Mouse (Mus musculus) myocyte (in vitro differentiated cells): ENCODE results near the gene Ccdc85b. TPM values are rescaled to one million over a fixed set of nuclear protein-coding genes. Genes with fewer than 3 reads are reported as not detected.
A peak's percentile ranks its signal among the peaks of the same experiment; 100 is the strongest.

Experiments used
- H3K27me3 ChIP-seq: one replicate; pipeline ENCODE4 v1.6.1; 2011; ENCODE audit not compliant: control insufficient read depth, insufficient read depth, insufficient read length
- H3K36me3 ChIP-seq: one replicate; pipeline ENCODE4 v1.6.1; 2011; ENCODE audit not compliant: control insufficient read depth, insufficient read depth
- H3K4me2 ChIP-seq: one replicate; pipeline ENCODE4 v1.6.1; 2011; ENCODE audit warnings: low read depth, control low read depth
- H3K4me3 ChIP-seq: one replicate; pipeline ENCODE4 v1.5.1; 2011; ENCODE audit warnings: mild to moderate bottlenecking, control low read depth, moderate library complexity
- H3K79me2 ChIP-seq: one replicate; pipeline ENCODE4 v1.6.1; 2011; ENCODE audit not compliant: control insufficient read depth, insufficient read depth
- H3ac ChIP-seq: one replicate; pipeline ENCODE4 v1.6.1; 2011; ENCODE audit not compliant: control insufficient read depth, insufficient read length
- CEBPB ChIP-seq: IDR thresholded peaks from 2 replicates; pipeline ENCODE4 v1.6.1; 2011; ENCODE audit warnings: mild to moderate bottlenecking, moderate library complexity; ENCODE audit not compliant: poor library complexity, insufficient read depth, severe bottlenecking
- E2F4 ChIP-seq: IDR thresholded peaks from one replicate; pipeline ENCODE4 v1.6.1; 2011; ENCODE audit warnings: mild to moderate bottlenecking, control low read depth, moderate library complexity; ENCODE audit not compliant: insufficient read depth
- MAX ChIP-seq: IDR thresholded peaks from one replicate; pipeline ENCODE4 v1.6.1; 2011; ENCODE audit warnings: low read depth, mild to moderate bottlenecking, control low read depth
- MYOD1 ChIP-seq, 3 experiments: IDR thresholded peaks; one replicate each; pipeline ENCODE4 v1.6.1; 2011; ENCODE audit warnings: control low read depth in 2 of 3, low read depth in 2 of 3, mild to moderate bottlenecking in 2 of 3, moderate library complexity in 1 of 3; ENCODE audit not compliant: insufficient read length in 2 of 3, control insufficient read depth in 1 of 3
- MYOG ChIP-seq, 3 experiments: IDR thresholded peaks; one replicate each; pipeline ENCODE4 v1.6.1; 2011; ENCODE audit warnings: control low read depth in 2 of 3, low read depth in 2 of 3, mild to moderate bottlenecking in 2 of 3; ENCODE audit not compliant: insufficient read length in 2 of 3, control insufficient read depth in 1 of 3, insufficient read depth in 1 of 3
- POLR2A ChIP-seq: IDR thresholded peaks from one replicate; pipeline ENCODE4 v1.6.1; 2011; ENCODE audit warnings: low read depth, mild to moderate bottlenecking, control low read depth, moderate library complexity; ENCODE audit not compliant: insufficient read length
- POLR2AphosphoS2 ChIP-seq: IDR thresholded peaks from one replicate; pipeline ENCODE4 v1.6.1; 2011; ENCODE audit warnings: low read depth, control low read depth; ENCODE audit not compliant: insufficient read length
- REST ChIP-seq: IDR thresholded peaks from one replicate; pipeline ENCODE4 v1.6.1; 2011; ENCODE audit warnings: mild to moderate bottlenecking, control low read depth, moderate library complexity; ENCODE audit not compliant: insufficient read depth, insufficient read length
- SRF ChIP-seq: IDR thresholded peaks from one replicate; pipeline ENCODE4 v1.6.1; 2011; ENCODE audit warnings: low read depth; ENCODE audit not compliant: control insufficient read depth, insufficient read length
- TCF12 ChIP-seq: IDR thresholded peaks from one replicate; pipeline ENCODE4 v1.6.1; 2011; ENCODE audit warnings: mild to moderate bottlenecking, control low read depth; ENCODE audit not compliant: poor library complexity, insufficient read depth, severe bottlenecking
- TCF3 ChIP-seq: IDR thresholded peaks from one replicate; pipeline ENCODE4 v1.6.1; 2011; ENCODE audit warnings: low read depth, control low read depth; ENCODE audit not compliant: insufficient read length
- USF1 ChIP-seq: IDR thresholded peaks from one replicate; pipeline ENCODE4 v1.6.1; 2011; ENCODE audit warnings: low read depth, mild to moderate bottlenecking, control low read depth, moderate library complexity
- polyA plus RNA-seq: library from polyadenylated mRNA; unstranded; fragments of >200 nt; fragmentation: generic; extraction: Trizol; gene quantifications from one replicate; pipeline ENCODE4 v1.2.1, GENCODE M21; 2012; ENCODE audit warnings: missing spikeins

The Ccdc85b gene
- polyA plus RNA-seq, 1 experiment: 10.7 TPM

- Histone ChIP-seq H3K27me3 (no peaks in the 10 kb centered on the region), H3K36me3 (no peaks in the 10 kb centered on the region), H3ac (no peak overlapping the region), H3K4me3 (peak overlapping the region; percentile 1), H3K79me2 (peaks cover 21% of the 10 kb centered on the region), H3K4me2 (peak overlapping the region; percentile 86)
- TF ChIP-seq MYOD1 (IDR thresholded peaks at IDR 0.05; ENCODE audit: control insufficient read depth in 1 of 3, insufficient read length in 2 of 3, low read depth in 2 of 3) (peak in 2 of 3 experiments; percentile 41 to 63), MYOG (IDR thresholded peaks at IDR 0.05; ENCODE audit: control insufficient read depth in 1 of 3, insufficient read depth in 1 of 3, insufficient read length in 2 of 3, low read depth in 2 of 3) (peak in 1 of 3 experiments; percentile 49), E2F4 (no peak)
Observed at GRCm38 (mm10) chr19:5444954-5445353, 12.7 kb downstream of the Ccdc85b start.

GRCm38 (mm10) chr19:5444371-5444908, 13.3 kb downstream of the Ccdc85b start:
- TF ChIP-seq MAX: no peak
- no peak for TF ChIP-seq MYOG (IDR thresholded peaks at IDR 0.05; ENCODE audit: control insufficient read depth in 1 of 3, insufficient read depth in 1 of 3, insufficient read length in 2 of 3, low read depth in 2 of 3)
- no peak for TF ChIP-seq SRF
- no peak for TF ChIP-seq MYOD1 (IDR thresholded peaks at IDR 0.05; ENCODE audit: control insufficient read depth in 1 of 3, insufficient read length in 2 of 3, low read depth in 2 of 3)
- no peak for TF ChIP-seq TCF12
- no peak for TF ChIP-seq POLR2A
- TF ChIP-seq REST: no peak
- peak; percentile 88 for TF ChIP-seq CEBPB
- TF ChIP-seq TCF3: no peak
- TF ChIP-seq POLR2AphosphoS2: no peak
- no peak for TF ChIP-seq E2F4
- peak; percentile 68 for TF ChIP-seq USF1

GRCm38 (mm10) chr19:5433951-5434350, 23.7 kb downstream of the Ccdc85b start:
- H3K27me3 ChIP-seq: no peaks in the 10 kb centered on the region
- no peaks in the 10 kb centered on the region for H3K36me3 ChIP-seq
- peak overlapping the region; percentile 1 for H3K4me3 ChIP-seq
- H3ac ChIP-seq: no peak overlapping the region
- H3K4me2 ChIP-seq: peak overlapping the region; percentile 88
- TF ChIP-seq E2F4 (no peak), TCF3 (no peak), MYOD1 (IDR thresholded peaks at IDR 0.05; ENCODE audit: control insufficient read depth in 1 of 3, insufficient read length in 2 of 3, low read depth in 2 of 3) (no peak), MYOG (IDR thresholded peaks at IDR 0.05; ENCODE audit: control insufficient read depth in 1 of 3, insufficient read depth in 1 of 3, insufficient read length in 2 of 3, low read depth in 2 of 3) (no peak), CEBPB (no peak)
- no peaks in the 10 kb centered on the region for H3K79me2 ChIP-seq

More at GRCm38 (mm10) chr19:5444371-5444908, 13.3 kb downstream of the Ccdc85b start:
- no peak overlapping the region for H3ac ChIP-seq
- peak overlapping the region; percentile 86 for H3K4me2 ChIP-seq
- H3K79me2 ChIP-seq: peaks cover 15% of the 10 kb centered on the region
- H3K4me3 ChIP-seq: peak overlapping the region; percentile 1
- no peaks in the 10 kb centered on the region for H3K36me3 ChIP-seq
- H3K27me3 ChIP-seq: no peaks in the 10 kb centered on the region

GRCm38 (mm10) chr19:5432992-5433852, 24.5 kb downstream of the Ccdc85b start:
- no peaks in the 10 kb centered on the region for H3K27me3 ChIP-seq
- H3K4me3 ChIP-seq: peak overlapping the region; percentile 1
- H3ac ChIP-seq: no peak overlapping the region
- H3K36me3 ChIP-seq: no peaks in the 10 kb centered on the region
- H3K79me2 ChIP-seq: no peaks in the 10 kb centered on the region
- no peak for TF ChIP-seq TCF3
- peak in 1 of 3 experiments; percentile 5 for TF ChIP-seq MYOD1 (IDR thresholded peaks at IDR 0.05; ENCODE audit: control insufficient read depth in 1 of 3, insufficient read length in 2 of 3, low read depth in 2 of 3)
- peak overlapping the region; percentile 88 for H3K4me2 ChIP-seq

GRCm38 (mm10) chr19:5431911-5432464, 25.7 kb downstream of the Ccdc85b start:
- Histone ChIP-seq H3K36me3 (peaks cover 4% of the 10 kb centered on the region), H3K27me3 (no peaks in the 10 kb centered on the region), H3K79me2 (no peaks in the 10 kb centered on the region), H3K4me3 (no peak overlapping the region), H3K4me2 (peak overlapping the region; percentile 88), H3ac (no peak overlapping the region)
- 0 out of 2 replicates have a peak, but pooled peaks have one; percentile 47 for TF ChIP-seq CEBPB
- TF ChIP-seq POLR2AphosphoS2: no peak
- no peak for TF ChIP-seq TCF12
- no peak for TF ChIP-seq USF1
- peak in 1 of 3 experiments; percentile 26 for TF ChIP-seq MYOD1 (IDR thresholded peaks at IDR 0.05; ENCODE audit: control insufficient read depth in 1 of 3, insufficient read length in 2 of 3, low read depth in 2 of 3)
- peak in 1 of 3 experiments; percentile 17 for TF ChIP-seq MYOG (IDR thresholded peaks at IDR 0.05; ENCODE audit: control insufficient read depth in 1 of 3, insufficient read depth in 1 of 3, insufficient read length in 2 of 3, low read depth in 2 of 3)
- no peak for TF ChIP-seq SRF
- no peak for TF ChIP-seq MAX
- no peak for TF ChIP-seq E2F4
- TF ChIP-seq TCF3: no peak
- no peak for TF ChIP-seq REST
- TF ChIP-seq POLR2A: no peak
